ENCODE assay signal across 16 mouse cellular contexts in the genomic region with DNA sequence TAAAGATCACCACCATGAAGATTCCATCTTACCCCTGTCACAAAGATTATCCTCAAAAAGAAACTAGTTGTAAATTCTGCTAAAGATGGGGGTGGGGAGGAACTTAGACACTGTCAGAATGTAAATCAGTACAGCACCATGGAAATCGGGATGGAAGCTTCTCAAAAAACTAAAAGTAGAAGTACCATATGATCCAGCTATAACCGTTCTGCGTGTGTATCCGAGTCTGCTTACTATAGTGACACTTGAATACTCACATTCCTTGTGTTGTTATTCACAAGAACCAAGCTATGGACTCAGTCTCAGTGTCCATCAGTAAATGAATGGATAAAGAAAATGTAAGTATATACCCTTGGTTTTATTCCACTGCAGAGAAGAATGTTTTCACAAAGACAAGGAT.
"Had no signal": no experiment of that assay in that cellular context is flagged by ENCODE, and none has a peak within 500 bp of the region (broad histone marks: within the 10 kb centered on the region; RNA-seq: fewer than 3 reads in every experiment).

No protein-coding gene starts in this region.

- H3K4me3 ChIP-seq: neural tube, embryonic 13.5 days; neural tube, embryonic 15.5 days; stomach, embryonic 15.5 days had no signal

- H3K27me3 ChIP-seq: neural tube, embryonic 13.5 days; neural tube, embryonic 15.5 days; stomach, embryonic 15.5 days had no signal

- DNase-seq: retina, postnatal 1 day; right cerebral cortex, adult 18-20 months; right cerebral cortex, postnatal 14 days; right cerebral cortex, postnatal 25 days; right cerebral cortex, postnatal 4 days; spleen, adult 18-20 months; thymus, adult 18-20 months; thymus, adult 2 months; thymus, postnatal 14 days; thymus, postnatal 25 days; thymus, postnatal 36 days; thymus, postnatal 4 days had no signal

- H3K9ac ChIP-seq: neural tube, embryonic 13.5 days; neural tube, embryonic 15.5 days; stomach, embryonic 15.5 days had no signal

- H3K4me2 ChIP-seq: neural tube, embryonic 13.5 days; neural tube, embryonic 15.5 days; stomach, embryonic 15.5 days had no signal

- H3K9me3 ChIP-seq: neural tube, embryonic 13.5 days; neural tube, embryonic 15.5 days; stomach, embryonic 15.5 days had no signal

- H3K36me3 ChIP-seq: neural tube, embryonic 13.5 days; neural tube, embryonic 15.5 days; stomach, embryonic 15.5 days had no signal

- H3K27ac ChIP-seq: neural tube, embryonic 13.5 days; neural tube, embryonic 15.5 days; stomach, embryonic 15.5 days; stomach, postnatal 0 days had no signal

- H3K4me1 ChIP-seq: neural tube, embryonic 13.5 days; neural tube, embryonic 15.5 days; stomach, embryonic 15.5 days had no signal
